ENCODE assay signal across 9 mouse cellular contexts in genomic region chr4:124570977-124571376, GRCm38 (mm10). TPM values are rescaled to one million over a fixed set of nuclear protein-coding genes. Genes with fewer than 3 reads are reported as not detected.
DNase-seq lines count a peak whose midpoint lies in the region; ATAC-seq and TF ChIP-seq lines count a peak whose summit lies in the region.
"Had no signal": no experiment of that assay in that cellular context is flagged by ENCODE, and none has a peak within 500 bp of the region (broad histone marks: within the 10 kb centered on the region; RNA-seq: fewer than 3 reads in every experiment).

No protein-coding gene starts in this region.

- no peak overlapping the region for H3K27ac ChIP-seq in embryonic facial prominence, embryonic 14.5 days (replicated peaks; ENCODE audit: low read depth, low read length)
- H3K27ac ChIP-seq in embryonic facial prominence, embryonic 10.5 days (replicated peaks), result no peak overlapping the region
- peak overlapping the region; percentile 86 for H3K27ac ChIP-seq in heart, embryonic 14.5 days (replicated peaks in 1 of 2; ENCODE audit: control insufficient read depth in 1 of 2, insufficient read depth in 1 of 2, low read depth in 2 of 2, low read length in 2 of 2)
- no peak overlapping the region for H3K27ac ChIP-seq in lung, postnatal 0 days (ENCODE audit: low read length)
- H3K27ac ChIP-seq in hindbrain, embryonic 11.5 days (ENCODE audit: low read depth, low read length), result no peak overlapping the region
- no peak overlapping the region for H3K27ac ChIP-seq in cerebellum, adult 2 months (ENCODE audit: insufficient read depth, low read length)

- H3K9ac ChIP-seq in embryonic facial prominence, embryonic 14.5 days (ENCODE audit: low read depth, low read length), result no peak overlapping the region
- peak overlapping the region; percentile 56; the same call in 1 of the 2 replicates for H3K9ac ChIP-seq in heart, embryonic 14.5 days (ENCODE audit: low read length)
- H3K9ac ChIP-seq in lung, postnatal 0 days (replicated peaks; ENCODE audit: low read depth), result no peak overlapping the region
- no peak overlapping the region for H3K9ac ChIP-seq in hindbrain, embryonic 11.5 days (ENCODE audit: low read depth, low read length)

- peak; percentile 83 for DNase-seq in embryonic facial prominence, embryonic 14.5 days (ENCODE audit: low spot score)
- no peak for DNase-seq in embryonic facial prominence, embryonic 10.5 days (ENCODE audit: low spot score)
- peak; percentile 75 for DNase-seq in adrenal gland, postnatal 10 days
- DNase-seq in lung, postnatal 0 days (ENCODE audit: low spot score), result peak; percentile 38
- DNase-seq in hindbrain, embryonic 11.5 days (ENCODE audit: low spot score), result no peak
- no peak for DNase-seq in cerebellum, adult 2 months

- peaks cover 42% of the 10 kb centered on the region for H3K27me3 ChIP-seq in embryonic facial prominence, embryonic 14.5 days (replicated peaks; ENCODE audit: control insufficient read depth, insufficient read depth, low read length)
- peaks cover 87% of the 10 kb centered on the region for H3K27me3 ChIP-seq in embryonic facial prominence, embryonic 10.5 days (replicated peaks; ENCODE audit: low read depth, poor library complexity, severe bottlenecking)
- peaks cover 40% of the 10 kb centered on the region for H3K27me3 ChIP-seq in heart, embryonic 14.5 days (ENCODE audit: control insufficient read depth, insufficient read depth, low read length)
- H3K27me3 ChIP-seq in lung, postnatal 0 days (replicated peaks; ENCODE audit: insufficient read depth, low read length), result peaks cover 18% of the 10 kb centered on the region
- peaks cover 26% of the 10 kb centered on the region for H3K27me3 ChIP-seq in hindbrain, embryonic 11.5 days (ENCODE audit: control insufficient read depth, insufficient read depth, low read length)
- H3K27me3 ChIP-seq in cerebellum, adult 2 months (ENCODE audit: control insufficient read depth, insufficient read depth, low read length), result peaks cover 4% of the 10 kb centered on the region; the same call in 1 of the 2 replicates

- no peak for TF ChIP-seq EP300 in lung, postnatal 0 days (IDR thresholded peaks at IDR 0.05)

- ATAC-seq in embryonic facial prominence, embryonic 14.5 days (ENCODE audit: low read depth), result peak; percentile 76; the same call in 1 of the 2 replicates
- ATAC-seq in heart, embryonic 14.5 days (ENCODE audit: insufficient number of reproducible peaks, insufficient read depth, low FRiP score, low read depth), result peak; percentile 72
- ATAC-seq in lung, postnatal 0 days, result peak; percentile 81
- ATAC-seq in megakaryocyte-erythroid progenitor cell, adult 5-6 weeks (replicated peaks; ENCODE audit: low FRiP score, low TSS enrichment, poor library complexity, severe bottlenecking), result no peak
- ATAC-seq in hindbrain, embryonic 11.5 days (ENCODE audit: low FRiP score), result no peak

- WGBS in embryonic facial prominence, embryonic 14.5 days, result 45% methylated on average over 9 of the region's 9 CpGs
- 80% methylated on average over 9 of the region's 9 CpGs for WGBS in embryonic facial prominence, embryonic 10.5 days
- WGBS in heart, embryonic 14.5 days, result 18% methylated on average over 9 of the region's 9 CpGs
- 26% methylated on average over 9 of the region's 9 CpGs for WGBS in lung, postnatal 0 days
- 86% methylated on average over 9 of the region's 9 CpGs for WGBS in hindbrain, embryonic 11.5 days
- WGBS in cerebellum, adult 2 months, result 28% methylated on average over 9 of the region's 9 CpGs

- H3K4me2 ChIP-seq in embryonic facial prominence, embryonic 14.5 days (ENCODE audit: low read depth, low read length), result no peak overlapping the region
- peak overlapping the region; percentile 53 for H3K4me2 ChIP-seq in heart, embryonic 14.5 days (ENCODE audit: low read length)
- H3K4me2 ChIP-seq in lung, postnatal 0 days (replicated peaks; ENCODE audit: low read depth, low read length), result no peak overlapping the region
- no peak overlapping the region for H3K4me2 ChIP-seq in hindbrain, embryonic 11.5 days (replicated peaks; ENCODE audit: low read depth, low read length)

- no peak overlapping the region for H3K4me3 ChIP-seq in embryonic facial prominence, embryonic 14.5 days (ENCODE audit: low read depth, low read length)
- H3K4me3 ChIP-seq in embryonic facial prominence, embryonic 10.5 days, result no peak overlapping the region
- no peak overlapping the region; a peak in 1 of 4 replicates for H3K4me3 ChIP-seq in heart, embryonic 14.5 days (ENCODE audit: control insufficient read depth in 1 of 2, insufficient read depth in 1 of 2, low read depth in 1 of 2, low read length in 2 of 2)
- no peak overlapping the region for H3K4me3 ChIP-seq in lung, postnatal 0 days (ENCODE audit: low read depth, low read length)
- H3K4me3 ChIP-seq in hindbrain, embryonic 11.5 days (ENCODE audit: low read depth, low read length), result no peak overlapping the region
- no peak overlapping the region for H3K4me3 ChIP-seq in cerebellum, adult 2 months (replicated peaks; ENCODE audit: insufficient read depth, low read depth, low read length)

- H3K4me1 ChIP-seq in embryonic facial prominence, embryonic 14.5 days (ENCODE audit: control insufficient read depth, insufficient read depth, low read length), result peaks cover 17% of the 10 kb centered on the region; the same call in 1 of the 2 replicates
- peaks cover 26% of the 10 kb centered on the region for H3K4me1 ChIP-seq in embryonic facial prominence, embryonic 10.5 days
- peaks cover 33% of the 10 kb centered on the region in 2 experiments for H3K4me1 ChIP-seq in heart, embryonic 14.5 days (ENCODE audit: control insufficient read depth in 2 of 2, insufficient read depth in 2 of 2, low read length in 2 of 2)
- H3K4me1 ChIP-seq in lung, postnatal 0 days (ENCODE audit: insufficient read depth, low read depth, low read length), result no peaks in the 10 kb centered on the region
- 0 out of 2 replicates have a peak, but pooled peaks cover 2% of the 10 kb centered on the region for H3K4me1 ChIP-seq in hindbrain, embryonic 11.5 days (replicated peaks; ENCODE audit: control insufficient read depth, insufficient read depth, low read length)
- H3K4me1 ChIP-seq in cerebellum, adult 2 months (ENCODE audit: control insufficient read depth, insufficient read depth, low read length), result peaks cover 1% of the 10 kb centered on the region; the same call in 1 of the 2 replicates

- TF ChIP-seq POLR2A in cerebellum, adult 2 months (IDR thresholded peaks at IDR 0.05; ENCODE audit: borderline replicate concordance, insufficient read depth, low read length), result no peak

- no peaks in the 10 kb centered on the region for H3K9me3 ChIP-seq in embryonic facial prominence, embryonic 14.5 days (ENCODE audit: control insufficient read depth, low read length)
- H3K9me3 ChIP-seq in embryonic facial prominence, embryonic 10.5 days, result no peaks in the 10 kb centered on the region
- no peaks in the 10 kb centered on the region for H3K9me3 ChIP-seq in heart, embryonic 14.5 days (ENCODE audit: control insufficient read depth, low read length)
- no peaks in the 10 kb centered on the region for H3K9me3 ChIP-seq in lung, postnatal 0 days (ENCODE audit: low read length)
- no peaks in the 10 kb centered on the region for H3K9me3 ChIP-seq in hindbrain, embryonic 11.5 days (ENCODE audit: control insufficient read depth, low read length)

- TF ChIP-seq CTCF in lung, postnatal 0 days (IDR thresholded peaks at IDR 0.05), result no peak
- no peak for TF ChIP-seq CTCF in cerebellum, adult 2 months (IDR thresholded peaks at IDR 0.05; ENCODE audit: borderline replicate concordance, insufficient read depth, low read depth, low read length)

- H3K36me3 ChIP-seq in embryonic facial prominence, embryonic 14.5 days (ENCODE audit: control insufficient read depth, insufficient read depth, low read length), result no peaks in the 10 kb centered on the region
- H3K36me3 ChIP-seq in embryonic facial prominence, embryonic 10.5 days (replicated peaks), result no peaks in the 10 kb centered on the region
- no peaks in the 10 kb centered on the region for H3K36me3 ChIP-seq in heart, embryonic 14.5 days (ENCODE audit: control insufficient read depth, insufficient read depth, low read length)
- no peaks in the 10 kb centered on the region for H3K36me3 ChIP-seq in lung, postnatal 0 days (ENCODE audit: insufficient read depth, low read length)
- H3K36me3 ChIP-seq in hindbrain, embryonic 11.5 days (ENCODE audit: control insufficient read depth, insufficient read depth, low read length), result no peaks in the 10 kb centered on the region

RNA-seq across cellular contexts. Expression of gene 3100002H09Rik, which starts 39.6 kb away (rescaled TPM):
- 0.47 TPM in 1 of 2 replicates, not detected in the other for polyA plus RNA-seq in embryonic facial prominence, embryonic 14.5 days (2014; fragmentation: Nextera tagmentation; extraction: Ambion mirVana)
- 0.24 TPM in 1 of 2 replicates, not detected in the other for polyA plus RNA-seq in embryonic facial prominence, embryonic 10.5 days (2016; fragmentation: Nextera tagmentation; extraction: Ambion mirVana)
- total RNA-seq in adrenal gland, postnatal 10 days (2021), result not detected
- polyA plus RNA-seq in heart, embryonic 14.5 days (2014; fragmentation: Nextera tagmentation; extraction: Ambion mirVana), result not detected in 2 replicates
- polyA plus RNA-seq in lung, postnatal 0 days (2015; fragmentation: Nextera tagmentation; extraction: Ambion mirVana), result not detected in 2 replicates
- not detected in 2 replicates for total RNA-seq in megakaryocyte-erythroid progenitor cell, adult 5-6 weeks (2014; fragmentation: Nextera tagmentation)
- not detected in 2 replicates for total RNA-seq in megakaryocyte-erythroid progenitor cell, adult 5-6 weeks (2017)
- 0.40 and 0.53 TPM in 2 replicates for polyA plus RNA-seq in hindbrain, embryonic 11.5 days (2014; fragmentation: Nextera tagmentation; extraction: Ambion mirVana)
- not detected in 2 replicates for polyA plus RNA-seq in cerebellum, adult 2 months (2012; rRNA removed)
- polyA plus RNA-seq: C2C12 had no signal

Comparison
In these comparisons a context has a peak if more than half of its experiments do, and no peak if none do; other contexts are left out.
1. DNase-seq: peak in embryonic facial prominence, embryonic 14.5 days (single experiment), adrenal gland, postnatal 10 days (single experiment) and lung, postnatal 0 days (single experiment); none in embryonic facial prominence, embryonic 10.5 days (single experiment), hindbrain, embryonic 11.5 days (single experiment) and cerebellum, adult 2 months (0 of 2).
2. ATAC-seq: peak in embryonic facial prominence, embryonic 14.5 days (single experiment), heart, embryonic 14.5 days (single experiment) and lung, postnatal 0 days (single experiment); none in megakaryocyte-erythroid progenitor cell, adult 5-6 weeks (single experiment) and hindbrain, embryonic 11.5 days (single experiment).
3. H3K27ac ChIP-seq: peak in heart, embryonic 14.5 days (2 of 2); none in embryonic facial prominence, embryonic 14.5 days (single experiment), embryonic facial prominence, embryonic 10.5 days (single experiment), lung, postnatal 0 days (single experiment), hindbrain, embryonic 11.5 days (single experiment) and cerebellum, adult 2 months (single experiment).